Mouse (Mus musculus): ENCODE results near the gene Tmem135.

GRCm38 (mm10) chr7:89260966-89261365 lies 143.1 kb downstream of the Tmem135 start:
- TF ChIP-seq CTCF (IDR thresholded peaks at IDR 0.05; ENCODE audit: low read depth, low read length) (no peak), TAL1 (conservative IDR thresholded peaks at IDR 0.05; ENCODE audit: low read depth, low read length) (no peak), GATA2 (IDR thresholded peaks at IDR 0.05; ENCODE audit: borderline replicate concordance, low read depth, low read length) (no peak)

Measured in G1E (cell line).